Mouse (Mus musculus) midbrain, postnatal 0 days (tissue): ENCODE measurements around the gene Dedd2. TPM values are rescaled to one million over a fixed set of nuclear protein-coding genes. Genes with fewer than 3 reads are reported as not detected.
A peak's percentile ranks its signal among the peaks of the same experiment; 100 is the strongest.

Experiments used
- ATAC-seq: fragments of 200-750 bp; cut with Nextera tagmentation; 2 replicates; pipeline ENCODE4 v1.8.0; 2017; ENCODE audit warnings: moderate number of reproducible peaks, mild to moderate bottlenecking, moderate TSS enrichment, moderate library complexity; ENCODE audit not compliant: low FRiP score
- DNase-seq: peaks from one replicate; pipeline ENCODE4 v3.0.0-alpha.2; 2015; ENCODE audit warnings: low spot score
- H3K27ac ChIP-seq: fragments of 300-500 bp; sonication (generic); 2 replicates; pipeline ENCODE4 v1.5.1; 2014; ENCODE audit warnings: low read depth, mild to moderate bottlenecking, low read length, mixed read lengths
- H3K27me3 ChIP-seq: fragments of 300-500 bp; sonication (generic); 2 replicates; pipeline ENCODE4 v1.6.1; 2014; ENCODE audit warnings: low read length, control low read depth, mixed read lengths; ENCODE audit not compliant: insufficient read depth
- H3K36me3 ChIP-seq: fragments of 300-500 bp; sonication (generic); 2 replicates; pipeline ENCODE4 v1.6.1; 2014; ENCODE audit warnings: low read length, control low read depth, mixed read lengths; ENCODE audit not compliant: insufficient read depth
- H3K4me1 ChIP-seq: fragments of 300-500 bp; sonication (generic); 2 replicates; pipeline ENCODE4 v1.6.1; 2014; ENCODE audit warnings: mild to moderate bottlenecking, control low read depth, antibody characterized with exemption, low read length, mixed read lengths; ENCODE audit not compliant: insufficient read depth
- H3K4me2 ChIP-seq: fragments of 300-500 bp; sonication (generic); 2 replicates; pipeline ENCODE4 v1.6.1; 2014; ENCODE audit warnings: low read depth, mild to moderate bottlenecking, low read length, mixed read lengths; ENCODE audit not compliant: poor library complexity, severe bottlenecking
- H3K4me3 ChIP-seq: fragments of 300-500 bp; sonication (generic); 2 replicates; pipeline ENCODE4 v1.5.1; 2014; ENCODE audit warnings: low read depth, mild to moderate bottlenecking, low read length, moderate library complexity
- H3K9ac ChIP-seq: fragments of 300-500 bp; sonication (generic); replicated peaks from 2 replicates; pipeline ENCODE4 v1.6.1; 2014; ENCODE audit warnings: mild to moderate bottlenecking, low read length, moderate library complexity, mixed read lengths; ENCODE audit not compliant: poor library complexity, severe bottlenecking
- H3K9me3 ChIP-seq: fragments of 300-500 bp; sonication (generic); 2 replicates; pipeline ENCODE4 v1.6.1; 2016; ENCODE audit warnings: low read length, control low read depth
- CTCF ChIP-seq: IDR thresholded peaks from 2 replicates; pipeline ENCODE4 v1.5.1; 2016; ENCODE audit warnings: antibody characterized with exemption, mild to moderate bottlenecking
- WGBS: fragments of 180-500 bp; shearing (Covaris S2); extraction: QIAGEN DNeasy Blood & Tissue Kit; methylation state at CpG from one replicate; pipeline ENCODE4 v1.1.7; 2014; 5-methylcytosine and 5-hydroxymethylcytosine counted together
- polyA plus RNA-seq: library from polyadenylated mRNA; unstranded; fragments of >200 nt; fragmentation: Nextera tagmentation; extraction: Ambion mirVana; gene quantifications from 2 replicates; pipeline ENCODE4 v1.2.1, GENCODE M21; 2015
- total RNA-seq: library from RNA; depleted of rRNA; stranded (reverse); fragments of >200 nt; gene quantifications from 2 replicates; pipeline ENCODE4 v1.2.3, GENCODE M21; 2014

Gene Dedd2
- total and polyA plus RNA-seq, 2 experiments from 2014 or later = 17.7 to 27.8 TPM

DNA sequence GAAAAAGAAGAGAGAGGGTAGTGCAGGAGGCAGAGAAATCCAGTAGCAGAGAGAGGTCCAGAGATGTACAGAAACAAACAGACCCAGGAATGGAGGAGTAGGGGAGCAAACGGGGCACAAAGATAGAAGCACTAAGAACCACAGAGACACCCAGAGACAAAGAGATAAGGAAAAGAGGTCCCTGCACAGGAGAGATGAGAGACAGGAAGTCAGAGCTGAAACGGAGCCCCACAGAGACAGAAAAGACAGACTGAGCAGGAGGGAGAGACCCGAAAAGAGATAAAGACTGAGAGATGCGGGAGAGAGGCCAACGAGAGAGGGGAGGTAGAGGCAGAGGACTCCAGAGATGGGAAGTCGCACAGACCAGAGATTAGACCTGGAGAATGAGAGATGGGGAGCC lies 39.9 kb downstream of the Dedd2 start:
- H3K36me3 ChIP-seq = no peaks in the 10 kb centered on the region
- TF ChIP-seq CTCF = no peak
- peak overlapping the region; percentile 66 for H3K4me2 ChIP-seq
- H3K9ac ChIP-seq = 0 out of 2 replicates have a peak overlapping the region, but pooled peaks have one; percentile 95
- DNase-seq (no peak), ATAC-seq (no peak)
- H3K9me3 ChIP-seq = no peaks in the 10 kb centered on the region
- H3K4me1 ChIP-seq = peaks cover 8% of the 10 kb centered on the region
- H3K27me3 ChIP-seq = peaks cover 4% of the 10 kb centered on the region; the same call in 1 of the 2 replicates
- WGBS = 9% methylated on average over 6 of the region's 6 CpGs
- H3K27ac ChIP-seq = peak overlapping the region; percentile 99
- peak overlapping the region; percentile 77 for H3K4me3 ChIP-seq

DNA sequence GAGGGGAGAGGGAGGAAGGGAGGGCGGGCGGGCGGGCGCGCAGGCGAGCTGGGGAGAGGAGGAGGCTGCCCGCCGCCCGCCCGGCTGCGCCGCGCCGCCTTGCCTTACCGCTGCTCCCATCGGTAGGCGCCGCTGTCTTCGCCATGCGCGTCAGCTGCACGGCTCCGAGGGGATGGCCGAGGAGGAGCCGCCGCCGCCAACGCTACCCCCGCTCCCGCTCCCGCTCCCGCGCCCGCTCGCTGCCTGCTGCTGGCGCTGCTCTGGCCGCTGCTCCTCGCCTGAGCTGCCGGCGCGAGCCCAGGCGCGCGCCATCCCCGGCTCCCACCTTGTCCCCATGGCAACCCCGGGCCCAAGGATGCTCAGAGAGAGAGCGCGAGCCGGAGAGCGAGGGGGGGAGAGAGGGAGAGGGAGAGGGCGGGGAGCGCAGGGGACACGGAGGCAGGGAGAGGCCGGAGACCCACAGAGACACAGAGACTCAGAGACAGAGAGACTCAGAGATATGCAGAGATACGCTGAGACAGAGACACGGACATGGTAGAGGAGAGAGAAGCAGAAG lies 40.7 kb downstream of the Dedd2 start, which contains the start of gene Pou2f2:
TSS of gene Pou2f2 (minus strand) at position 121 of the 556 bp plus-strand sequence.
- Histone ChIP-seq H3K4me2 (peak within 1 kb of the TSS; percentile 66), H3K36me3 (no peaks in the 10 kb centered on the region), H3K27me3 (peaks cover 4% of the 10 kb centered on the region; the same call in 1 of the 2 replicates), H3K27ac (peak within 1 kb of the TSS; percentile 99), H3K9ac (peak within 1 kb of the TSS; percentile 95), H3K4me3 (peak within 1 kb of the TSS; percentile 77), H3K4me1 (peaks cover 12% of the 10 kb centered on the region), H3K9me3 (no peaks in the 10 kb centered on the region)
- under 1% methylated on average over 34 of the region's 56 CpGs for WGBS
- DNase-seq (peak; percentile 93), ATAC-seq (peak; percentile 92)
- peak; percentile 67 for TF ChIP-seq CTCF

- DNase-seq (peak; percentile 53), ATAC-seq (peak; percentile 72)
- H3K36me3 ChIP-seq = no peaks in the 10 kb centered on the region
These were observed 41.4 kb downstream of the Dedd2 start for GRCm38 (mm10) chr7:25178787-25179605.

DNA sequence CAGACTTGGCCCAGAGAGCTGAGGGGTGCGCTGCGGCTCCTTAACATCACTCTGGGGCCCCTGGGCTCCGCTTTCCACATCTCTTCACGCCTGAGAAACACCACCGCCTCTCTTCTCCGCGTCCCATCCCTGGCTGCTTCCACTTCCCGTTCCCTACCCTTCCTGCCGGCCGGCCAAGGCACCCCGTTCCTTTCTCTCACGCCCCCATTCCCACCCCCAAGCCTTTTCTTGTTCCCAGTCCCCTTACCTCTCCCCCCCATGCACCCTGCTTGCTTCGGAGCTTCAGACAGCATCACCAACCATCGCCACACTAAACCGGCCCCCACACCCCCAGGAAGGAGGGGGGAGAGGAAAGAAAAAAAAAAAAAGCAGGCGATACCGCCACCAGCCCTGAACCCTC lies 42.1 kb downstream of the Dedd2 start:
- WGBS = under 1% methylated on average over 17 of the region's 17 CpGs
- peaks cover 12% of the 10 kb centered on the region for H3K4me1 ChIP-seq
- TF ChIP-seq CTCF = no peak
- DNase-seq (peak; percentile 34), ATAC-seq (no peak)
- H3K9ac ChIP-seq = peak overlapping the region; percentile 95
- H3K36me3 ChIP-seq = no peaks in the 10 kb centered on the region
- H3K9me3 ChIP-seq = no peaks in the 10 kb centered on the region
- peak overlapping the region; percentile 99 for H3K27ac ChIP-seq
- peak overlapping the region; percentile 66 for H3K4me2 ChIP-seq
- peaks cover 4% of the 10 kb centered on the region; the same call in 1 of the 2 replicates for H3K27me3 ChIP-seq
- H3K4me3 ChIP-seq = peak overlapping the region; percentile 77

More at GRCm38 (mm10) chr7:25178787-25179605, 41.4 kb downstream of the Dedd2 start:
- peak overlapping the region; percentile 99 for H3K27ac ChIP-seq
- peak overlapping the region; percentile 95 for H3K9ac ChIP-seq
- peaks cover 4% of the 10 kb centered on the region; the same call in 1 of the 2 replicates for H3K27me3 ChIP-seq
- peak overlapping the region; percentile 66 for H3K4me2 ChIP-seq
- peaks cover 12% of the 10 kb centered on the region for H3K4me1 ChIP-seq
- no peaks in the 10 kb centered on the region for H3K9me3 ChIP-seq
- TF ChIP-seq CTCF = no peak
- under 1% methylated on average over 50 of the region's 56 CpGs for WGBS
- H3K4me3 ChIP-seq = peak overlapping the region; percentile 77

DNA sequence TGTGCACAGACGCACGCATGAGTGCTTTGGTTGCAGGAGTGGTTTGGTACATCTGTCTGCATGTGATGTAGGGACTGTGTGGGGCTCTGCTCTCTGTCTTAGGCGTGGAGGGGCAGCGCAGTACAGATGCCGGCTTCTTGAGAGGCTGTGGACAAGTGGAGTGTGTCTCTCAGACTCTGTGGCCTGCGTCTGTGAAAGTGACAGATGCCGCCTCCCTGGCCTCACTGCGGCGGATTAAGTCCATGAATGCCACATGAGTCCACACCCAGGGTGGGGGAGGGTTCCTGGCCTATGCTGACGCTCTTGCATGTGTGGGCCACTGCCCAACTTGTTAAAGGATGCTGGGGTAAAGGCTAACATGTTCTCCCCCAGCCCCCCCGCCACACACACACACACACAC lies 46.1 kb downstream of the Dedd2 start:
- no peak overlapping the region for H3K9ac ChIP-seq
- no peak overlapping the region for H3K4me2 ChIP-seq

GRCm38 (mm10) chr7:25172669-25173068 lies 47.7 kb downstream of the Dedd2 start:
- WGBS = 12% methylated on average over 5 of the region's 5 CpGs
- no peak for TF ChIP-seq CTCF
- DNase-seq = no peak
- no peak overlapping the region for H3K27ac ChIP-seq
- H3K9ac ChIP-seq = no peak overlapping the region
- peaks cover 11% of the 10 kb centered on the region for H3K4me1 ChIP-seq
- ATAC-seq = no peak
- no peaks in the 10 kb centered on the region for H3K36me3 ChIP-seq
- no peak overlapping the region for H3K4me2 ChIP-seq
- H3K4me3 ChIP-seq = no peak overlapping the region
- H3K9me3 ChIP-seq = no peaks in the 10 kb centered on the region
- H3K27me3 ChIP-seq = no peaks in the 10 kb centered on the region

More for the DNA sequence above, 46.1 kb downstream of the Dedd2 start:
- H3K4me3 ChIP-seq = no peak overlapping the region
- no peaks in the 10 kb centered on the region for H3K36me3 ChIP-seq
- no peak overlapping the region; the same call in 1 of the 2 replicates for H3K27ac ChIP-seq
- peaks cover 12% of the 10 kb centered on the region for H3K4me1 ChIP-seq
- ATAC-seq (no peak), DNase-seq (peak; percentile 58)
- 30% methylated on average over 10 of the region's 11 CpGs for WGBS
- no peak for TF ChIP-seq CTCF
- H3K9me3 ChIP-seq = no peaks in the 10 kb centered on the region
- no peaks in the 10 kb centered on the region for H3K27me3 ChIP-seq
